Mouse (Mus musculus): ENCODE results near the gene Lyzl4. TPM values are rescaled to one million over a fixed set of nuclear protein-coding genes. Genes with fewer than 3 reads are reported as not detected.

Gene Lyzl4
- polyA plus RNA-seq, 1 experiment from 2014 or later, result 0.41 TPM

DNA sequence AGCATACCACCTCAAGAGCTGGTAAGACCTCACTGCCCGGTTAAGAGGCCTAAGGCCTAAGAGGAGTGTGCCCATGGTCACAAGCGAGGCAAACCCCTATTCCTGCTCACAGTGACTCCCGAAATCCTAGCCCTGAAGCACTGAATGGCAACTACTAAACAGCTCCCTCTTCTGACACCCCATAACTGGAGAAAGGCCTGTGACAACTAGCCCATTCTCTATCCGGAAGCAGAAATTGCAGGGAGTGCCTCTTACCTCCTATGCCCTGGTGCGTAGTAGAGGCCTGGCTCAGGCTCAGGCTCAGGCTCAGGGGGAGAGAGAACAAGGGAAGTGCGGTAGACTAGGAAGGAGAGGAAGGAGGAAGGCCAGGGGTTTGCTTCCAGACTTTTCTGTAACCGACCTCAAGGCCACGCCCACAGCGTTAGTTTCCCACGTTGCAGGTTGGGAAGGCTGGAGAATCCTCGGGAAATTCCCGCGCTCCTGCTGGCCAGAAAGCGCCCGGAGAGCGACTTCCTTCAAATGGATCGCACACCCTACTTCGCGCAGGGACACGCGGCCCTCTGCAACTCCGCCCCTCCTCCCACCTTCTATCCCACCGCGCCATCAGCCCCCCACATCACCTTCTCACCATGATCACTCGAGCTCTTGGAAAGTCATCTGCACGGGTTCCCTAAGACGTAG, 521 bp downstream of the Lyzl4 start:
- Histone ChIP-seq H3K27me3 (ENCODE audit: control insufficient read depth, insufficient read depth, low read length) (peaks cover 46% of the 10 kb centered on the region), H3K4me2 (ENCODE audit: low read depth, low read length) (peak overlapping the region; percentile 97), H3K27ac (ENCODE audit: low read length) (no peak overlapping the region), H3K9ac (ENCODE audit: low read length) (peak overlapping the region; percentile 69), H3K9me3 (replicated peaks; ENCODE audit: control insufficient read depth, low read length) (no peaks in the 10 kb centered on the region), H3K4me3 (replicated peaks; ENCODE audit: low read length) (peak overlapping the region; percentile 52), H3K4me1 (ENCODE audit: control insufficient read depth, insufficient read depth, low read length) (peaks cover 15% of the 10 kb centered on the region), H3K36me3 (ENCODE audit: control insufficient read depth, insufficient read depth, low read length) (no peaks in the 10 kb centered on the region)
- 13% methylated on average over 27 of the region's 27 CpGs for WGBS
- ATAC-seq (ENCODE audit: insufficient read depth, low FRiP score), result peak; percentile 2; the same call in 1 of the 2 replicates

DNA sequence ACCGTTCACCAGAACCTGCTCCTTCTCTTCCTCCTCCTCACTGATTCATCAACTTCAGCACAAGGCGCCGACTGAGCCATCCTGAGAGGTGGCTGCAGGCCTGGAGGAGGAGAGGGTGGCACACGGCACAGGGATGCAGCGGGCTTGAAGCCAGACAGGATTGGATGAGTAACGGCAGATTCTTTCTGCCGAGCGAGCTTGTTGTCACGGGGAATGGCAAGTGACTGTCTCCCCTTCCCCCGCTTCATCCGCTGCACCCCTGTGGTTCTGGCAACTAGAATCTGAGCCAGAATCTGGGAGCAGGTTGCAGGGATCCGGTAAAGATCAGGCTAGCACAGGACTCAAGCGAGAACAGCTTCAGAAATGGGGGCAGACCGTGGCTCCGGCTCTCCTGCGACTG, 2.1 kb downstream of the Lyzl4 start:
- no peaks in the 10 kb centered on the region for H3K36me3 ChIP-seq (ENCODE audit: control insufficient read depth, insufficient read depth, low read length)
- no peak overlapping the region for H3K4me2 ChIP-seq (ENCODE audit: low read depth, low read length)
- H3K9me3 ChIP-seq (replicated peaks; ENCODE audit: control insufficient read depth, low read length), result no peaks in the 10 kb centered on the region
- H3K4me1 ChIP-seq (ENCODE audit: control insufficient read depth, insufficient read depth, low read length), result peaks cover 15% of the 10 kb centered on the region
- H3K4me3 ChIP-seq (replicated peaks; ENCODE audit: low read length), result no peak overlapping the region
- peaks cover 46% of the 10 kb centered on the region for H3K27me3 ChIP-seq (ENCODE audit: control insufficient read depth, insufficient read depth, low read length)
- no peak overlapping the region for H3K9ac ChIP-seq (ENCODE audit: low read length)
- ATAC-seq (ENCODE audit: insufficient read depth, low FRiP score), result no peak
- H3K27ac ChIP-seq (ENCODE audit: low read length), result no peak overlapping the region
- WGBS, result 59% methylated on average over 16 of the region's 16 CpGs

DNA sequence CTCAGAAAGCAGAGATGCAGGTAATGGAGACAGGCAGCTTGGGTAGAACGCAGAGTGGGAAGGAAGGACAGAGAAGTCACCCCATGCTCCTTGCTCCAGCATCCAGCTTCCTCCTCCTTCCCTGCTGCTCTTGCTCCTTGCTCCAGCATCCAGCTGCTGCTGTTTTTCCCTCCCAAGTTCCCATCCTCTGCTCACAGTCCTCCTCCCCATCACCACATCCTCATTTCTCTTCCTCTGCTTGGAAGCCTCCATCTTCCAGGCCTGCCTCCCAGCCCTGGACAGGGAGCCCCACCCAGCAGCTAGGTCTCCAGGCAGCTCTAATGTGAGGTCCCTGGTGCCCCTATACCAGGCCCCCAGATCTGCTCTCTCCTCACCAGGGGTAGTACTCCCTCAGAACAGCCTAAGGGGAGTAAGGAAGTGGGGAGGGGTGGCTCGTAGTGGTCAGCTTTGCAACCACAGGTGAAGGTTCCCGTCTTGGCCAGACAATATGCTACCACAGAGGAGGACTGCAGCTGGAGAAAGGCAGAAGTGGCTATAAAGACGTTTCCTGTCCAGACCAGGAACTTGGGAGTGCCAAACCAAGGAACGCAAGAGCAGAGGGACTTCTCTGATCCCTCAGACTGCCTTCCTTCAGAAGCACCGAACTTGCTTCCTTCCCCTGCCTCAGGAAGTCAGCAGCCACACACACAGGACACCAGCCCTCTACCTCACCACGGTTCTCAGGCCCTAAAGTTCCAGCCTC, 5.9 kb downstream of the Lyzl4 start:
- H3K27ac ChIP-seq (ENCODE audit: low read length), result no peak overlapping the region
- WGBS, result 56% methylated on average over 7 of the region's 7 CpGs
- no peak overlapping the region for H3K9ac ChIP-seq (ENCODE audit: low read length)
- peaks cover 17% of the 10 kb centered on the region for H3K27me3 ChIP-seq (ENCODE audit: control insufficient read depth, insufficient read depth, low read length)
- H3K36me3 ChIP-seq (ENCODE audit: control insufficient read depth, insufficient read depth, low read length), result no peaks in the 10 kb centered on the region
- no peaks in the 10 kb centered on the region for H3K9me3 ChIP-seq (replicated peaks; ENCODE audit: control insufficient read depth, low read length)
- no peak overlapping the region for H3K4me3 ChIP-seq (replicated peaks; ENCODE audit: low read length)
- no peaks in the 10 kb centered on the region for H3K4me1 ChIP-seq (ENCODE audit: control insufficient read depth, insufficient read depth, low read length)
- no peak overlapping the region for H3K4me2 ChIP-seq (ENCODE audit: low read depth, low read length)
- ATAC-seq (ENCODE audit: insufficient read depth, low FRiP score), result no peak

DNA sequence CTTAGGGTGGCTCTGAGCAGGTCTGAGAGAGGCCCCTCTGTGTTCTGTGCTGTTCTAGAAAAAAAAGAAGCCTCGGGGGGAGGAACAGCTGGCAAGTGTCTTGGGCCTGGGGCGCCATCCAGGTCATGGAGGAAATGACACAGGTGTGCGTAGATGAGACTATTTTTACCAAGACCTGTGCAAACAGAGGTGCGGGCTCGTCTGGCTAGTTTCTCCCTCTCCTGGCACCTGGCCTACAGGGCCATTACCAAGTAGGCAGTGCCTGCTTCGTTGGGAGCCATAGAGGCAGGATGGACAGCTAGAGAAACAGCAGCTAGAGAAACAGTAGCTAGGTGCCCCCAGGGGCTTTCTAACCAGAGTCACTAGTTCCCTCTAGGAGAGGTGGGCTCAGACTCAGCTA, 8.6 kb downstream of the Lyzl4 start:
- 45% methylated on average over 6 of the region's 6 CpGs for WGBS

GRCm38 (mm10) chr9:121632891-121633290, 9.0 kb downstream of the Lyzl4 start:
- Histone ChIP-seq H3K27me3 (ENCODE audit: control insufficient read depth, insufficient read depth, low read length) (no peaks in the 10 kb centered on the region), H3K9me3 (replicated peaks; ENCODE audit: control insufficient read depth, low read length) (no peaks in the 10 kb centered on the region), H3K36me3 (ENCODE audit: control insufficient read depth, insufficient read depth, low read length) (no peaks in the 10 kb centered on the region), H3K27ac (ENCODE audit: low read length) (no peak overlapping the region), H3K4me3 (replicated peaks; ENCODE audit: low read length) (no peak overlapping the region), H3K4me2 (ENCODE audit: low read depth, low read length) (no peak overlapping the region), H3K4me1 (ENCODE audit: control insufficient read depth, insufficient read depth, low read length) (no peaks in the 10 kb centered on the region), H3K9ac (ENCODE audit: low read length) (no peak overlapping the region)
- ATAC-seq (ENCODE audit: insufficient read depth, low FRiP score), result no peak
- WGBS, result 86% methylated on average over 10 of the region's 10 CpGs

More for the DNA sequence above, 8.6 kb downstream of the Lyzl4 start:
- no peak for ATAC-seq (ENCODE audit: insufficient read depth, low FRiP score)
- Histone ChIP-seq H3K4me3 (replicated peaks; ENCODE audit: low read length) (no peak overlapping the region), H3K27me3 (ENCODE audit: control insufficient read depth, insufficient read depth, low read length) (no peaks in the 10 kb centered on the region), H3K4me1 (ENCODE audit: control insufficient read depth, insufficient read depth, low read length) (no peaks in the 10 kb centered on the region), H3K27ac (ENCODE audit: low read length) (no peak overlapping the region), H3K36me3 (ENCODE audit: control insufficient read depth, insufficient read depth, low read length) (no peaks in the 10 kb centered on the region), H3K9ac (ENCODE audit: low read length) (no peak overlapping the region), H3K4me2 (ENCODE audit: low read depth, low read length) (no peak overlapping the region), H3K9me3 (replicated peaks; ENCODE audit: control insufficient read depth, low read length) (no peaks in the 10 kb centered on the region)

- H3K36me3 ChIP-seq (ENCODE audit: control insufficient read depth, insufficient read depth, low read length), result no peaks in the 10 kb centered on the region
- H3K27me3 ChIP-seq (ENCODE audit: control insufficient read depth, insufficient read depth, low read length), result no peaks in the 10 kb centered on the region
- H3K4me3 ChIP-seq (replicated peaks; ENCODE audit: low read length), result no peak overlapping the region
- no peak for ATAC-seq (ENCODE audit: insufficient read depth, low FRiP score)
- H3K4me1 ChIP-seq (ENCODE audit: control insufficient read depth, insufficient read depth, low read length), result no peaks in the 10 kb centered on the region
- WGBS, result 50% methylated on average over 4 of the region's 4 CpGs
- H3K9ac ChIP-seq (ENCODE audit: low read length), result no peak overlapping the region
- no peak overlapping the region for H3K27ac ChIP-seq (ENCODE audit: low read length)
- no peak overlapping the region for H3K4me2 ChIP-seq (ENCODE audit: low read depth, low read length)
- H3K9me3 ChIP-seq (replicated peaks; ENCODE audit: control insufficient read depth, low read length), result no peaks in the 10 kb centered on the region
Measured at GRCm38 (mm10) chr9:121631946-121632345, 9.9 kb downstream of the Lyzl4 start.

DNA sequence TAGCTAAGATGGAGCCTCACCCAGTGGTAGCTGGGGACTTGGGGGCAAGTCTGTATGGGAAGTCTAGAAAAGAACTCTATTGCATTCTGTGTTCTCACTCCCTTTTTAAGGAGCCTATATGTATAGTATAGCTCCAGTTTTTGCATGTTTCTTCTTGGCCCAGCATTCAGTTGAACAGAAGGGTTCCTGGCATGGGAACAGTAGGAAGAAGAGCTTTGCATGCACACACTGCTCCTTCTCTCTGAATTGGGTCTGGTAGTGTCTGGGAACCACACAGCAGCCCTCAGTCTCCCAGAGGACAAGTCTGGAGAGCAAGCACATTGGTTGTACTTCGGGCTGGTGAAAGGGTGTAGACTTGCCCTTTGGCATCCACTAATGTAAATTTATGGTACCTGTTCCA, 11.3 kb downstream of the Lyzl4 start:
- Histone ChIP-seq H3K4me1 (ENCODE audit: control insufficient read depth, insufficient read depth, low read length) (no peaks in the 10 kb centered on the region), H3K9ac (ENCODE audit: low read length) (no peak overlapping the region), H3K4me3 (replicated peaks; ENCODE audit: low read length) (no peak overlapping the region), H3K9me3 (replicated peaks; ENCODE audit: control insufficient read depth, low read length) (no peaks in the 10 kb centered on the region), H3K27me3 (ENCODE audit: control insufficient read depth, insufficient read depth, low read length) (no peaks in the 10 kb centered on the region), H3K4me2 (ENCODE audit: low read depth, low read length) (no peak overlapping the region), H3K27ac (ENCODE audit: low read length) (no peak overlapping the region), H3K36me3 (ENCODE audit: control insufficient read depth, insufficient read depth, low read length) (no peaks in the 10 kb centered on the region)
- WGBS, result 84% methylated on average over 1 of the region's 1 CpGs
- no peak for ATAC-seq (ENCODE audit: insufficient read depth, low FRiP score)

DNA sequence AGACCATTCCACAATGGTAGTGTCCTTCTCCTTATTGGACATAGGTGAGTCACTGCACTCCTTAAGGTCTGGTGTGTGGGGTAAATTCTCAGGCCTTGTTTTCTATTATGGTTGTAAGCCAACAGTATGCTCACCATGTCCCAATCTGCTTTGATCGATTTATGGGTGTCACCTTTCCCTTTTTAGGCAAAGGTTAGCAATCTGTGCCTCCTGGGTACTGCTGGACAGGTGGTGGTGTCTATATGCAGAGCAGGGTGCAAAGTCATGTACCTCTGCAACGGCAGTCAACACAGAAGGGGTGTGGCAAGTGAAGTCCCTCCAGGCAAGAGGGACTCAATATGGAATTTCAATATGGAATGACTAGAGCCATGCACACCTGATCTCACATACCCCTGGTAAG, 17.0 kb downstream of the Lyzl4 start:
- no peak for ATAC-seq (ENCODE audit: insufficient read depth, low FRiP score)
- H3K4me3 ChIP-seq (replicated peaks; ENCODE audit: low read length), result no peak overlapping the region
- H3K9ac ChIP-seq (ENCODE audit: low read length), result no peak overlapping the region
- H3K27ac ChIP-seq (ENCODE audit: low read length), result no peak overlapping the region
- no peaks in the 10 kb centered on the region for H3K9me3 ChIP-seq (replicated peaks; ENCODE audit: control insufficient read depth, low read length)
- H3K27me3 ChIP-seq (ENCODE audit: control insufficient read depth, insufficient read depth, low read length), result no peaks in the 10 kb centered on the region
- no peaks in the 10 kb centered on the region for H3K36me3 ChIP-seq (ENCODE audit: control insufficient read depth, insufficient read depth, low read length)
- no peaks in the 10 kb centered on the region for H3K4me1 ChIP-seq (ENCODE audit: control insufficient read depth, insufficient read depth, low read length)
- no peak overlapping the region for H3K4me2 ChIP-seq (ENCODE audit: low read depth, low read length)
- WGBS, result 72% methylated on average over 2 of the region's 2 CpGs

GRCm38 (mm10) chr9:121623235-121623634, 18.7 kb downstream of the Lyzl4 start:
- WGBS, result 91% methylated on average over 4 of the region's 4 CpGs
- no peak overlapping the region for H3K9ac ChIP-seq (ENCODE audit: low read length)
- no peak for ATAC-seq (ENCODE audit: insufficient read depth, low FRiP score)

More at GRCm38 (mm10) chr9:121623235-121623634, 18.7 kb downstream of the Lyzl4 start:
- H3K4me1 ChIP-seq (ENCODE audit: control insufficient read depth, insufficient read depth, low read length), result no peaks in the 10 kb centered on the region
- H3K36me3 ChIP-seq (ENCODE audit: control insufficient read depth, insufficient read depth, low read length), result no peaks in the 10 kb centered on the region
- H3K4me3 ChIP-seq (replicated peaks; ENCODE audit: low read length), result no peak overlapping the region
- no peaks in the 10 kb centered on the region for H3K9me3 ChIP-seq (replicated peaks; ENCODE audit: control insufficient read depth, low read length)
- no peak overlapping the region for H3K27ac ChIP-seq (ENCODE audit: low read length)
- no peak overlapping the region for H3K4me2 ChIP-seq (ENCODE audit: low read depth, low read length)
- no peaks in the 10 kb centered on the region for H3K27me3 ChIP-seq (ENCODE audit: control insufficient read depth, insufficient read depth, low read length)
